8 mouse cellular contexts compared by ENCODE assay signal in genomic region chr6:29272312-29273072, GRCm38 (mm10). TPM values are rescaled to one million over a fixed set of nuclear protein-coding genes. Genes with fewer than 3 reads are reported as not detected.
DNase-seq lines count a peak whose midpoint lies in the region; ATAC-seq lines count a peak whose summit lies in the region.

Gene Hilpda (plus strand): TSS chr6:29272488.

- ATAC-seq in common myeloid progenitor, adult 5-6 weeks (replicated peaks; ENCODE audit: low read depth, poor library complexity, severe bottlenecking), result peak; percentile 97

- H3K36me3 ChIP-seq in megakaryocyte, embryonic 14.5 days (replicated peaks; ENCODE audit: low read length), result peaks cover 33% of the 10 kb centered on the region

- H3K4me1 ChIP-seq in megakaryocyte, embryonic 14.5 days, result peaks cover 35% of the 10 kb centered on the region

- peak; percentile 97 for DNase-seq in ZHBTc4 (ENCODE audit: low read depth, low spot score)
- peak; percentile 90 to 93 for DNase-seq in gastrocnemius, adult 8-10 months (ENCODE audit: low spot score in 2 of 2)
- peak; percentile 86 for DNase-seq in hindlimb bud, embryonic 11.5 days (ENCODE audit: extremely low spot score, low read depth, low spot score)
- peak; percentile 76 to 87 for DNase-seq in left cerebral cortex, adult 8-10 months (ENCODE audit: low spot score in 2 of 2)
- peak; percentile 92 for DNase-seq in right cerebral cortex, postnatal 10 days (ENCODE audit: low spot score in 2 of 2)
- DNase-seq in urinary bladder, postnatal 25 days (ENCODE audit: low spot score), result peak; percentile 89

- no peaks in the 10 kb centered on the region for H3K27me3 ChIP-seq in megakaryocyte, embryonic 14.5 days (replicated peaks)

- H3K9me3 ChIP-seq in megakaryocyte, embryonic 14.5 days, result no peaks in the 10 kb centered on the region

- H3K4me3 ChIP-seq in megakaryocyte, embryonic 14.5 days (replicated peaks), result peak within 1 kb of the TSS; percentile 94

RNA-seq across cellular contexts. Expression of gene Hilpda, which starts in this region (rescaled TPM):
- 13.0 and 15.4 TPM in 2 replicates for total RNA-seq in common myeloid progenitor, adult 5-6 weeks (2017)
- total RNA-seq in gastrocnemius, adult 8-10 months (2022), result 1 to 10 TPM; 2.8 to 3.9 (median 3.3) TPM
- total RNA-seq in left cerebral cortex, adult 8-10 months (2022), result 1 to 10 TPM; 5.2 to 8.6 (median 6.1) TPM
- polyA plus RNA-seq in megakaryocyte, embryonic 14.5 days (2012; ENCODE audit: insufficient read depth, low replicate concordance), result 14.3 and 43.1 TPM in 2 replicates

Comparison
In these comparisons a context has a peak if more than half of its experiments do, and no peak if none do; other contexts are left out.
1. Peak in every context shown above with its lines: DNase-seq, ATAC-seq and H3K4me3 ChIP-seq.